In genomic region chr19:6262222-6262621, GRCm38 (mm10) we compare ENCODE assay signal across 8 mouse cellular contexts. TPM values are rescaled to one million over a fixed set of nuclear protein-coding genes. Genes with fewer than 3 reads are reported as not detected.
DNase-seq lines count a peak whose midpoint lies in the region; ATAC-seq lines count a peak whose summit lies in the region.

No protein-coding gene starts in this region.

- no peak overlapping the region for H3K27ac ChIP-seq in forebrain, embryonic 14.5 days (ENCODE audit: low read depth, low read length)
- no peak overlapping the region for H3K27ac ChIP-seq in forebrain, embryonic 12.5 days
- H3K27ac ChIP-seq in stomach, embryonic 15.5 days: peak overlapping the region; percentile 78; the same call in 1 of the 2 replicates

- no peaks in the 10 kb centered on the region for H3K4me1 ChIP-seq in forebrain, embryonic 14.5 days (ENCODE audit: control insufficient read depth, insufficient read depth, low read length)
- H3K4me1 ChIP-seq in forebrain, embryonic 12.5 days: no peaks in the 10 kb centered on the region
- peaks cover 2% of the 10 kb centered on the region; the same call in 1 of the 2 replicates for H3K4me1 ChIP-seq in stomach, embryonic 15.5 days

- H3K9ac ChIP-seq in forebrain, embryonic 14.5 days (ENCODE audit: low read length): no peak overlapping the region
- H3K9ac ChIP-seq in forebrain, embryonic 12.5 days: no peak overlapping the region
- no peak overlapping the region for H3K9ac ChIP-seq in stomach, embryonic 15.5 days

- H3K4me2 ChIP-seq in forebrain, embryonic 14.5 days (ENCODE audit: low read length): no peak overlapping the region
- no peak overlapping the region for H3K4me2 ChIP-seq in forebrain, embryonic 12.5 days
- H3K4me2 ChIP-seq in stomach, embryonic 15.5 days: no peak overlapping the region

- H3K36me3 ChIP-seq in forebrain, embryonic 14.5 days (ENCODE audit: control insufficient read depth, insufficient read depth, low read length): peaks cover 52% of the 10 kb centered on the region
- H3K36me3 ChIP-seq in forebrain, embryonic 12.5 days (replicated peaks): peaks cover 48% of the 10 kb centered on the region
- H3K36me3 ChIP-seq in stomach, embryonic 15.5 days: peaks cover 24% of the 10 kb centered on the region

- 49% methylated on average over 7 of the region's 7 CpGs for WGBS in forebrain, embryonic 14.5 days
- WGBS in forebrain, embryonic 12.5 days: 58% methylated on average over 7 of the region's 7 CpGs
- WGBS in stomach, embryonic 15.5 days: 61% methylated on average over 7 of the region's 7 CpGs

- H3K4me3 ChIP-seq in forebrain, embryonic 14.5 days (ENCODE audit: low read depth, low read length): no peak overlapping the region
- no peak overlapping the region for H3K4me3 ChIP-seq in forebrain, embryonic 12.5 days (replicated peaks)
- no peak overlapping the region for H3K4me3 ChIP-seq in stomach, embryonic 15.5 days (replicated peaks)

- H3K27me3 ChIP-seq in forebrain, embryonic 14.5 days (replicated peaks; ENCODE audit: control insufficient read depth, insufficient read depth, low read length): no peaks in the 10 kb centered on the region
- H3K27me3 ChIP-seq in forebrain, embryonic 12.5 days: 0 out of 2 replicates have a peak, but pooled peaks cover 4% of the 10 kb centered on the region
- H3K27me3 ChIP-seq in stomach, embryonic 15.5 days (replicated peaks): no peaks in the 10 kb centered on the region

- no peaks in the 10 kb centered on the region for H3K9me3 ChIP-seq in forebrain, embryonic 14.5 days (replicated peaks; ENCODE audit: control insufficient read depth, low read length)
- 0 out of 2 replicates have a peak, but pooled peaks cover 2% of the 10 kb centered on the region for H3K9me3 ChIP-seq in forebrain, embryonic 12.5 days
- H3K9me3 ChIP-seq in stomach, embryonic 15.5 days: no peaks in the 10 kb centered on the region

- no peak for ATAC-seq in forebrain, embryonic 14.5 days
- ATAC-seq in forebrain, embryonic 12.5 days (ENCODE audit: low FRiP score): no peak
- ATAC-seq in stomach, embryonic 15.5 days (ENCODE audit: insufficient read depth, low FRiP score, low read depth): no peak

- peak; percentile 56 for DNase-seq in forebrain, embryonic 14.5 days (ENCODE audit: low spot score)
- DNase-seq in CD4-positive, CD25-positive, alpha-beta regulatory T cell, adult 2 months (ENCODE audit: low read depth, low spot score): peak; percentile 89
- peak; percentile 61 for DNase-seq in c-Kit-negative CD71-positive TER-119-positive erythroid progenitor cells, embryonic 14.5 days (ENCODE audit: low read depth, low spot score)
- DNase-seq in frontal cortex, postnatal 14 days (ENCODE audit: low spot score in 2 of 2): peak; percentile 41 to 54
- DNase-seq in kidney, postnatal 4 days: peak; percentile 81 to 86
- peak; percentile 68 for DNase-seq in lung, postnatal 25 days (ENCODE audit: low spot score)

RNA-seq across cellular contexts. Expression of gene Ehd1, which starts 14.3 kb away (rescaled TPM):
- polyA plus RNA-seq in forebrain, embryonic 14.5 days (2014; fragmentation: Nextera tagmentation; extraction: Ambion mirVana): 71.3 and 79.8 TPM in 2 replicates
- 86.6 and 89.0 TPM in 2 replicates for polyA plus RNA-seq in forebrain, embryonic 12.5 days (2016; fragmentation: Nextera tagmentation; extraction: Ambion mirVana)
- polyA plus RNA-seq in stomach, embryonic 15.5 days (2015; fragmentation: Nextera tagmentation; extraction: Ambion mirVana): 67.3 and 73.4 TPM in 2 replicates

RNA-seq across cellular contexts. Expression of gene Atg2a, which starts 20.8 kb away (rescaled TPM):
- 7.9 and 9.6 TPM in 2 replicates for polyA plus RNA-seq in forebrain, embryonic 14.5 days (2014; fragmentation: Nextera tagmentation; extraction: Ambion mirVana)
- polyA plus RNA-seq in forebrain, embryonic 12.5 days (2016; fragmentation: Nextera tagmentation; extraction: Ambion mirVana): 12.0 and 14.2 TPM in 2 replicates
- 7.6 and 10.6 TPM in 2 replicates for polyA plus RNA-seq in stomach, embryonic 15.5 days (2015; fragmentation: Nextera tagmentation; extraction: Ambion mirVana)

RNA-seq across cellular contexts. Expression of gene Ppp2r5b, which starts 26.6 kb away (rescaled TPM):
- polyA plus RNA-seq in forebrain, embryonic 14.5 days (2014; fragmentation: Nextera tagmentation; extraction: Ambion mirVana): 74.3 and 98.9 TPM in 2 replicates
- polyA plus RNA-seq in forebrain, embryonic 12.5 days (2016; fragmentation: Nextera tagmentation; extraction: Ambion mirVana): 51.8 and 52.4 TPM in 2 replicates
- polyA plus RNA-seq in stomach, embryonic 15.5 days (2015; fragmentation: Nextera tagmentation; extraction: Ambion mirVana): 20.5 and 23.7 TPM in 2 replicates

RNA-seq across cellular contexts. Expression of gene Gpha2, which starts 36.0 kb away (rescaled TPM):
- 0.30 TPM in 1 of 2 replicates, not detected in the other for polyA plus RNA-seq in forebrain, embryonic 14.5 days (2014; fragmentation: Nextera tagmentation; extraction: Ambion mirVana)
- polyA plus RNA-seq in forebrain, embryonic 12.5 days (2016; fragmentation: Nextera tagmentation; extraction: Ambion mirVana): 0.70 and 0.91 TPM in 2 replicates
- 0.62 TPM in 2 replicates for polyA plus RNA-seq in stomach, embryonic 15.5 days (2015; fragmentation: Nextera tagmentation; extraction: Ambion mirVana)

RNA-seq across cellular contexts. Expression of gene Cdc42bpg, which starts 44.0 kb away (rescaled TPM):
- polyA plus RNA-seq in forebrain, embryonic 14.5 days (2014; fragmentation: Nextera tagmentation; extraction: Ambion mirVana): 0.61 and 0.72 TPM in 2 replicates
- 0.36 and 0.38 TPM in 2 replicates for polyA plus RNA-seq in forebrain, embryonic 12.5 days (2016; fragmentation: Nextera tagmentation; extraction: Ambion mirVana)
- polyA plus RNA-seq in stomach, embryonic 15.5 days (2015; fragmentation: Nextera tagmentation; extraction: Ambion mirVana): 1.3 and 1.5 TPM in 2 replicates
